Mouse (Mus musculus): Measurements from ENCODE around the gene Usp32.
"Not testable (repeated sequence)": the region's sequence is repeated elsewhere in the genome, so short reads cannot be mapped to it uniquely, and the experiment has no call there.

Gene Usp32

DNA sequence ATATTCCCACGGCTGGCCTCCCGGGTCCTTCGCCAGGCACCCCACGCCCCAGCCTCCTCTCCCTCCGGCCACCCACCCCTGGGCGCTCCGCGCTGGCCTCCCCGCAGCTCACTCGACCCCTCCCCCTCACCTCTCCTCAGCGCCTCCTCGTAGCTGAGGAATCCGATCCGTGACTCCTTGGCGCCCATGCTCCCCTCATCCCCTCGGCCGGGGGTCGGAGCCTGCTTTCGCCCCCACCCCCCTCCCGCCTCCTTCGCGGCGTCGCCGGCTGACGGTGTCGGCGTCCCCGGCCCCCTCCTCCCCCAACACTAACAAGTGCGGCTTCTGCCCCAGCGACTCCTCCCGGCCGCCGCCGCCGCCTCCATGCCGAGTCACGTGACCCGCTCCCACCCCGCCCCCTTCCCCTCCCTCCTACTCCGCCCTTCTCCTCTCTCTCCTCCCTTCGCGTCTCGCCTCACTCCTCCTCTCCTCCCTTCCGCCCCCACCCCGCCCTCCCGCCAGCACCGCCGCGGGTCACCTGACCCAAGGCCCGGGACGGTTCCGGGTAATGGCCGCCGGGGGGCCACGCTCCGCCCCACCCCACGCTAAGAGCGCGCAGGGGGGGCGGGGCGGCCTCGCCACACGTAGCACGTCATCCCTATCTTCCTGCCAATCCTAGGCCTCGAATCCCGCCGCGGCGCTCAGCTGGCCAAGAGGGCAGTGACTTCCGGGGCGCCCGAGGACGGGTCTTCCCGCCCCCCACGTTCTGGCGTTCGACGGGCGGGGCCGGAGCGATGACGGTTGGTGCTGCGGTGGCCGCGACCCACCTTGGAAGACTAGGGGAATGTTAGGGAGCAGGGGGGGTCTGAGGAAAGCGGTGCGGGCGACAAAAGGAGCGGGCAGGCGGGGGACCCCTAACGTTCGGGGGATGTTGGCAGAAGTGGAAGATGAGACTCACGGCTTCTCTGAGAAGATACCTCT is at the start of gene Usp32:
TSS of gene Usp32 (minus strand) at position 581 of the 960 bp plus-strand sequence.
- in situ Hi-C loops (cut with MboI), result no loop called here

DNA sequence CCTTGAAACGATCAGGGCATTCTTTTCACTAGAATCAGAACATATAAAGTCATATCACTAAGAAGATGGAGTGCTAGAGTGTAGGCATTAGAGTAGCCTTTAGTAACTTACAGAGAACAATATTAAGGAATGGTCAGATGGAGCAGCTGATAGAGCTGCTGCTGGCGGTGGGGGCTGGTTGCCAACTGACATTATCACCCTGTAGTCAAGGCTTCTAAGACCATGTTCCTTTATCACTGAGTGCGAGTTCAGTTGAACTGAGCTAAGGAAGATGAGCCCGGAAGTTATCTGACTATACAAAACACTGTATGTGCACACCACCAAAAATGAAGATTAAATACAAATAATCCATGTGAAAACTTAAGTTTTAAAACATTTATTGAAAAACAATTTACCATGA is 49.1 kb upstream of the Usp32 start:
- in situ Hi-C loops (cut with MboI), result no loop called here

DNA sequence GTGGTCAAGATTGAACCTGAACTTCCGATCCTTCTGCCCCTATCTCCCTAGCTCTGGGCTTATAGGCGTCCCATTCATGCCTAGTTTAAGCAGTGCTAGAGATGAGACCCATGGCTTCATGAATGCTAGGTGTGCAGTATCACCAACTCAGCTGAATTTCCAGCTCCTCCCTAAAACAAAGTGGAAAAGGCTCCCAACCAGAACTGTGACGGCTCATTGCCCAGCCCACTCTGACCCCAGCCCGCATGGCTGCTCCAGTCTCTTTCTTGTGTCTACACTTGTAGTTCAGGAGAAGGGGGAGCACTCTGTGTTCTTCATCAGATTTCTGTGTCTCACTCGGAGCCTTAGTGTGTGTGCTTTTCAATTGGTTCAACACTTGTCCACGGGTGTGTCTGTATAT is 44.9 kb upstream of the Usp32 start:
- in situ Hi-C loops (cut with MboI), result no loop called here

DNA sequence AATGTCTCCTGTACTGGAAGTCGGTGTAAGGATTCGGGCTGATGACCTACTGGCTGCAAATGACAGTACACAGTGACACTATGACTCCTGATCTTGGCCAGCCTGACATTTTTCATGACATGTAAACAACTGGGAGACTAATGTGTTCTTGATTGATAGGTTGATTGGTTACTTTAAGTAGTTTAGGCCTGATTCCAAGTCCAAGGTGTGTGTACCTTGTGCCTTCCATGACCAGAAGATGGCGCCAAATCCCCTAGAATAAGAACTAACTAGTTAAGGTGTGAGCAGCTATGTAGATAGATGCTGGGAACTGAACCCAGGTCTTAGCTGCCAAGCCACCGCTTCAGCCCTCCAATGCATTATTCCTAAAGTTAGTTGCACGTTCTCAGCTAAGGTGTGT is 44.1 kb upstream of the Usp32 start:
- in situ Hi-C loops (cut with MboI), result no loop called here

DNA sequence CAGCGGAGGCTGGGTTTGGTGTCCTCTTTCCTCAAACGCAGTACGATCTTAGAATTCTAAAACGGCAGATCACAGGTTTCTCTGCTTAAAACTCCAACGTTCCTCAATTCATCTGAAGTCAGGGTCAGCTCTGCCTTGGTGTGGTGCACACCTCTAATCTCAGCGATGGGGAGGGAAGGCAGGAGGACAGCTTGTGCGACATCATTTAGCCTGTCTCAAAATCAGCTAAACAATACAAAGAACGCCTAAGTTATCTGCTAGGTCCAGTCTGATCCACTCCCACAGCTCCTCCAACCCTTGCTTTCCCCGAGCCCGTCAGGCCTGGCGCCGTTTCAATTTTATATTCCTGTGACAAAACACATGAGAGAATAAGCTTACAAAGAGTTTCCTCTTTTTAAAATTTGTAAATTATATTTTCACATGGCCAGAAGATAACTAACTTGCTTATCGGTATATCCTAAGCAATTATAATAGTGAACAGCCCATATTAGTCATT is 43.4 kb upstream of the Usp32 start:
- in situ Hi-C loops (cut with MboI), result no loop called here

DNA sequence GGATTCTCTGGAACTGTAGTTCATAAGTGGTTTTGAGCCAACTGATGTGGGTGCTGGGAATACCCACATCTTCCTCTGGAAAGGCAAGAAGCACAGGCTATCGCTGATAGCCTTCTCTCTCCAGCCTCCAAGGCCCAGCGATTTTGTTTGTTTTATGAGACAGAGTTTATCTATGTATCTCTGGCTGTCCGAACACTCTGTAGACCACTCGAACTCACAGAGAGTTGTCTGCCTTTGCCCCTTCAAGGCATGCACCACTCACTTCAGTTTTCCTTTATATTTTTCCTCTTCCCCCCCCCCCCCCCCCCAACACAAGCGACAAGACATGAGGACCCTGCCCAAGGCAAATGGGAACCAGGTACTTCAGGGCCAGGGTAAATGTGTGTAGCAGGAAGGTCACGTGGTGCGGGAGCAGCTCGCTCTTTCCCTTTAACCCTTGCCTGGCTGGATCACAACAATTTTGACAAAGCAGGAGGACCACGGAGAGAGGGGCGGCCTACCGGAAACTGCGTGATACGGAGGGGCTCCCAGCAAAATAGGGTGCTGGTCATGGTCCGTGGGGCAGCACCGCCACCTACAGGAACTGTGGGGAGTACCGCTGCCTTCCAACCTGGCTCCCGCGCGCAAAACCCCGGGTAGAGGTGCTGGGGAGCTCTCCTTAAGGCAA is 42.8 kb upstream of the Usp32 start:
- in situ Hi-C loops (cut with MboI), result no loop called here

DNA sequence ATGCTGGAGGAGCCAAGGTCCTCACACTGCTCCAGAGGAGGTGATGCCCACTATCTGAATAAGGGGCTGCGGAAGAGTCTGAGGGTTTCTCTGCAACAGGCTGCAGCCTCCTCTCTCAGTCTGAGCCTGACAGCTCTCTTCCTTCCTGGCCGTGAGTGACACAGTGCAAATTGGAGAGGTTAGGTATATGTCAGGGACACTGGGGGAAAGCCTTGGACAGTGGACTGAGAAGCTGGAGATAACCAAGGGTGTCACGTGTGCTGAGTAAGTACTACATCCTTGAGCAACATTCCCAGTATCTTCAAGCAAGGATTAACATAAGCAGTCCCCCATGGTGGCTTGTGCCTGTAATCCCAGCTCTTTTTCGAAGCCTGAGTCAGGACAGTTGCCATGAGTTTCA is 38.5 kb upstream of the Usp32 start:
- in situ Hi-C loops (cut with MboI), result loop anchor here (10.0 kb wide), 1 partner anchor 86 kb away; no protein-coding TSS in a partner anchor

DNA sequence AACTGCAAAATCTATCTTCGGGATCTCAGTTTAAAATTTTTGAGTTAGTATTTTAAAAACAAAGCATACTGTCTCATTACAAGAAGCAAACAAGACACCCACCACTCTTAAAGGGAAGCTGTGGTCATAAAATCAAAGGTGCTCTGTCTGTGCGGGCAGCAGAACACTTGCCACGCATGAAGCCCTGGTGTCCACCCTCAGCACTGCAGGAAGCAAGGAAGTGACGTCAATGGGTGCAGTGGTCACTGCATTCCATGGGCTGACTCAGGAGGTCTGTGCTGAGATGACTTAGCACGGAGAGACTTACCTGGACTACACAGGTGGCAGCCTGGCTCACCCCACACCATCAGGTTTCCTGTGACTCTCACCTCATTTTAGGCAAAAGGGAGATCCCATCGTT is 37.8 kb upstream of the Usp32 start:
- in situ Hi-C loops (cut with MboI), result loop anchor here (10.0 kb wide), 1 partner anchor 87 kb away; no protein-coding TSS in a partner anchor

DNA sequence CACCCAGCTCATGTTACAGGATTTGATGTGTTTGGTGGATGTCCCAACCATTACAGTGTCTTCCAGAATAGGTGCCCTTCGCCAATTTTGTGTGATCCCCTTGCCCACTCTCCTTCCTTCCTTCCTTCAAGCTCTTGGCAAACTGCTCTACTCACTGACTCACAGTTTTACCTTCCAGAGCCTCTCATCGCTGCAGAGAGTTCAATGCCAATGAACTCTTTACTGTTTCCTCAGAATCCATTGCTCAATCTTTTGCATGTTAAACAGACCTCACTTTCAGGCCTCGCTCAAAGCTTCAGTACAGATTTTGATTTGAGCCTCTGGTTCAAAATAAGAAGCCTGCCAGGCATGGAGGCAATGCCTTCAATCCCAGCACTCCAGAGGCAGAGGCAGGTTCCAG is 36.0 kb upstream of the Usp32 start:
- in situ Hi-C loops (cut with MboI), result loop anchor here (10.0 kb wide), 1 partner anchor 89 kb away; no protein-coding TSS in a partner anchor

DNA sequence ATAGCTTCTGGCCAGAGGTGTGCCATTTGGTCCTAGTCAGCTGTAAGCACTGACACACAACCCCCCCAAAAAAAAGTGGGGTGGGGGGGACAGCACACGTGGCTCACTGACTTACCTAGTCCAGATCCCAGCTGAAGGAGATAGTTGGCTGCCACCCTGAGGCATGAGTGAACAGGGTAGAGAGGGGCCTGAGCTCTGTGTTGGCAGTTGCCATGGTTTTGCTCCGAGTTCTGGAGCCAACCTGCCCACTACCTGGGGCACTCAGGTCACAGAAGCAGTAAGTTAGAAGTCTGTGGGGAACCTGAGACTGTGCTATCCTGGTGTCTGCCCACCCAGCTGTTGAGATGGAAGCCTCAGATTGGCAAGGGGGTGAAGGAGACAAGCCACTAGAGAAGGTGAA is 30.9 kb upstream of the Usp32 start:
- in situ Hi-C loops (cut with MboI), result loop anchor here (10.0 kb wide), 1 partner anchor 94 kb away; no protein-coding TSS in a partner anchor

DNA sequence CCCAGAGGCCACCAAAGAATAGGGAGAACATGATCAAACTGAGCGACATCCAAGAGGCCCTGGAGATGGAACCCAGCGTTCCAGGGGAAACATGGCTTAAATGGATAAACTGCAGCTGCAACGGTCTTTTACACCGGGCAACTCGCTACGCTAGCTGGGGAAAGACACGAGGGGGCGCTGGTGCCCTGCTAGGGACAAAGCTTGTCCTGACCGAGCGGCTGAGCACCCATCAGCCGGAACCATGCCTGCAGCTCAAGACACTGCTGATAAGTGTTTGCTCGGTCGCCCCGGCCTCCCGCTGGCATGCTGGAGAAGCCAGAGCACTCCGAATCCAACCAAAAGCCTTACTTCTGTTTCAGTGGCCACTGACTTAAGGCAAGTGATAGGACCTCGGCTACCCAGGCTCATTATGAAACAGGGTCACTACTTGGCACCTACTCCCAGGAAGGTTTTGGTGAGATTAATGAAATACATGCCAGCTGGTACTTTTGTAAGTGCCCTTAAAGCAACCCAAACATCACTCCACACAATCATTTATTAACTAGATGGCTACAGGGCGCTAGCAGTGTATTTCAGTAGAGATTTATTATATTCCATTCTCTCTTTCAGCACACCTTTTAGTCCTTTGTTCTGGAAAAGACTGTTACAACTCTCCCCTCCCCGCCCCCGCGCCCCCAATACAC is 30.2 kb upstream of the Usp32 start, which contains the start of gene 1700125H20Rik:
TSS of gene 1700125H20Rik (plus strand) at position 347 of the 683 bp plus-strand sequence.
- in situ Hi-C loops (cut with MboI), result loop anchor here (10.0 kb wide), 1 partner anchor 95 kb away; no protein-coding TSS in a partner anchor

DNA sequence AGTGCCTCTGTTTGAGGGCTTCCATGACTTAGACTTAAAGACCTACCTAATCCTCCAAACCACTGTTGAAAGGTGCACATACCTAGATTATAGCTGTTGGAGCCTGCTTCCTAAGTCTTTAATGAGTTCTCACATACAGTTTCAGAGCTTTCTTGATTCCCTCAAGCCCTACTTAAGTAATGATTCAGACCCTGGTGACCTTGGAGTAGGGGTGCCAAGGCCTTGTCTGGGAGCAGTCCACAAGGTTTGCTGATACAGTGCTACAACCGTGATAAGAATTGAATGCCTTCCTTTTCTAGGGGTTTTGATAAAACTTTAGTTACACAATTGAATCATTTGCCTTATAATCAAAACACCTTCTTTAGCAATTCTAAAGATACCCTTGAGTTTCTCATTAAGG is 27.5 kb upstream of the Usp32 start:
- in situ Hi-C loops (cut with MboI), result no loop called here

DNA sequence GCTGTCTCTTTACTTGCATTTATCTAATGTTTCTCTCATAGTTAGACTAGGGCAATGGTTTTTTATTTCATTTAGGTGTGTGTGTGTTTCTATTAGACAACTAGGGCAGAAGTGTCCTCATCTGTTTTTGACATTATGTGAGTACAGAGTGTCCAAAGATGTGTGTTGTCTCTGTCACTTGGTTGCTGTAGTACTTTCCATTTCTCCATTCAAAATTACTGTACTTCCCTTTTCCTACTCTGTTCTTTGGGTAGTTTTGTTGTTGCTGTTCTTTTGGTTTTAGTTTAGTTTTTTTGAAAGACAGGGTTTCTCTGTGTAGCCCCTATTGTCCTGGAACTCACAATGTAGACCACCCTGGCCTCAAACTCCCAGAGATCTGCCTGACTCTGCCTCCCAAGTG is 24.4 kb upstream of the Usp32 start:
- in situ Hi-C loops (cut with MboI), result no loop called here

DNA sequence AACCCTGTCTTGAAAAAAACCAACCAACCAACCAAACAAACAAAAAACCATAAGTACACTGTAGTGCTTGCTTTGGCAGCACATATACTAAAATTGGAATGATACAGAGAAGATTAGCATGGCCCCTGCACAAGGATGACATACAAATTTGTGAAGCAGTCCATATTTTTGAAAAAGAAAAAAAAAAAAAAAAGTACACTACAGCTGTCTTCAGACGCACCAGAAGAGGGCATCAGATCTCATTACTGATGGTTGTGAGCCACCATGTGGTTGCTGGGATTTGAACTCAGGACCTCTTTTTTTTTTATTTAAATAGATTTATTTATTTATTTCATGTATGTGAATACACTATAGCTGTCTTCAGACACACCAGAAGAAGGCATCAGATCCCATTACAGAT is 23.1 kb upstream of the Usp32 start:
- in situ Hi-C loops (cut with MboI), result not testable (repeated sequence)

DNA sequence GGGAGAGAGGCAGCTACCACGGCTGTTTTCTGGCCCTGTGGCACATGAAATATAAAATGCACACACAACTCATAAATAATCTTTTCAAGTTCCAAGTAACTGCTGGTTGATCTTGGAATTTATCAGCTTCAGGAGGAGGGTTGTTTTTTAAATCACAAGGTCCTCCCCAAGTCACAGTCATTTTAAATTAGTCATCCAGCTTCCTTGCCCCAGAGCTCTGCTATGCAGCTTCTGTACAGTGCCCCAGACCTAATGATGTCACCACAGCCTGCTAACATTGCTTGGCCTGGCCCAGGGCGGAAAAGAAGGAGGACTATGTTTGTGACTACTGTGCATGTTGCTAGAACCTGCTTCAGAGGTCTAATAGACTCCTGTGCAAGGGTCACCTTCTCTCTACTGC is 17.3 kb upstream of the Usp32 start:
- in situ Hi-C loops (cut with MboI), result no loop called here

DNA sequence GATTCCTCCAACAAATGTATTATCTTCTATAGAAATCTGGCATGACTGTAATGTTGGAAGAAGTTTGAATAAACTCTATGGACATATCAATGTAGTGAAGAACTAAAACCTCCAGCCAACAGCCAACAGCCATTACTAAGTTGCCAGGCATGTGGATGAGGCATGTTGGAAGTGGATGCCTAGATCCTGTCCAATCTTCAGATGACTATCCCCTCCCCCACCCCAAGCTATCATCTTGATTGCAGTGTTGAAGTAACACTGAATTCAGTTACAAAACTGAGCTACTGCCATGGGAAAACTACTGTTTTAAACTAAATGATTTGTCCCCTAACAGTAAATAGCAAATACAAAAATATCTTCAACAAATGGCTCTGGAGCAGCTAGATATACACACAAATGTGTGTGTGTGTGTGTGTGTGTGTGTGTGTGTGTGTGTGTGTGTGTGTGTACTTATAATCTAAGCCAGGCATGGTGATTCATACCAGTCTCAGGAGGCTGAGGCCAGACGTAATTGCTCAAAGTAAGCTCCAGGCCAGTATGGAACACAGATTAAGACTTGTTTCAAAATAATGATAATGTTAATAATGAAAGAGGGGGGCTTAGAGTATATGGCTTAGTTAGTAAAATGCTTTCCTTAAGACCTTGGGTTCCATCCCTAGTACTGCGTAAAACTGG is 12.4 kb upstream of the Usp32 start:
- in situ Hi-C loops (cut with MboI), result no loop called here

DNA sequence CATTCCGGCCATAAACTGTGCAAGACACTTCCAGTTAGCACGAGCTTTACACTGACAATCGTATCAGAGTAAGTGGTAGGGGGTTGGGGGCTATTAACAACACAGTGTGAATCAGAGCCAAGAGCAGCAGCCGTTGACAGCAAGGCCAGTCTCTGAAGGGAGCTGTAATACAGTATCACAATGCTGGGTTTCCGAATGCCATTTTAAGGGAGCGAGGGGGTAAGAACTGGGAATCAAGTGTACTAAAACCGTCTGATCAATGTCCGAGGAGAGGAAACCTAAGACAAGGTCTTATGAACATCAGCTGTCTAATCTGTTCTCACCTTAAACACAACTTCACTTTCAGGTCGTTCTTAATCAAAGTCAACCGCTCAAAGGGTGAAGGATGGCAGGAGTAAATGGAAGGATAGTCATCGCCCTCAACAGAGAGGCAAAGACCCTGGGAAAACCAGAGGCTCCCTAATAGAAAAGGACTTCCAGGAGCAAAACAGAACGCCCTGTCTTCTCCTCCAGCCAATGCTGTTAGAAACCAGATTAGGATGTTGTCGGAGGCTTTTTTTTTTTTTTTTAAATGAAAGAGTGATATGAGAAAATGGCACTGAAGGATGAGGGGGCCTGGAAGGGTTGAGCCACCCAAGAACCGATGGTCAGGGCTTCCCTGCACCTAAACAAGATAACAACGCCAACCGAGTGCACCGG is 1.0 kb downstream of the Usp32 start:
- in situ Hi-C loops (cut with MboI), result no loop called here

DNA sequence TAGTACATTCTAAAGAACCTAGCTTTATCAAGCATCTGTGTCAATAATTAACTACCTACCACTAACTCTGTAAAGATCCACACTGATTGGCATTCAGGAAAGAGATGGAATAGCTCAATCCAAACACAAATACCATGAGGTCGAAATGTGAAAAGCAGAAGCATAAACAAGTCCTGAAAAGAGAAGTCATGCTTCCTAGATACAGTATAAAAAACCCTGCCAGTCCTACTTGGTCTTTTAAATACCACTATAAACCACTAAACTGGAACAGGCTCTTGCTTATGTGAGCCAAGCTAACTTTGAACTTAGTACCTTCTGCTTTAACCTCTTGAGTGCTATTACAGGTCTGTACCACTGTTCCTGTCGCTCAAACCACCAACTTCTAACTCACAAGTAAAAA is 8.4 kb downstream of the Usp32 start:
- in situ Hi-C loops (cut with MboI), result no loop called here

DNA sequence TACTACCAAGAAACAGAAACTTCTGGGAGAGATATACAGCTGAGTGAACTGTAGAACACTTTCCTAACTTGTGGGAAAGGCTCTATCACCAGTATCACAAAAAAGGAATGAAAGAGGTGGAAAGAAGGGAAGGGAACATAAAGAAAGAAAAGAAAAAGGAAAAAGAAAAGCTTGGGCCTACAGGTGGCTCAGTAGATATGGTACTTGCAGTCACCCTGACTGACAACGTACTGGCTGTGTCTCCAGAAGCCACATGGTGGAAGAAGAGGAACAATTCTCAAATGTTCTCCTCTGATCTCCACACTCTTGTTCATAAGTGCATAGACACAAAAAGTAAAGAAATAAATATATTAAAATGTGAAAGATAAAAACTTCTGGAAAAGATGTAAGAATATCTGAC is 11.1 kb downstream of the Usp32 start:
- in situ Hi-C loops (cut with MboI), result no loop called here

DNA sequence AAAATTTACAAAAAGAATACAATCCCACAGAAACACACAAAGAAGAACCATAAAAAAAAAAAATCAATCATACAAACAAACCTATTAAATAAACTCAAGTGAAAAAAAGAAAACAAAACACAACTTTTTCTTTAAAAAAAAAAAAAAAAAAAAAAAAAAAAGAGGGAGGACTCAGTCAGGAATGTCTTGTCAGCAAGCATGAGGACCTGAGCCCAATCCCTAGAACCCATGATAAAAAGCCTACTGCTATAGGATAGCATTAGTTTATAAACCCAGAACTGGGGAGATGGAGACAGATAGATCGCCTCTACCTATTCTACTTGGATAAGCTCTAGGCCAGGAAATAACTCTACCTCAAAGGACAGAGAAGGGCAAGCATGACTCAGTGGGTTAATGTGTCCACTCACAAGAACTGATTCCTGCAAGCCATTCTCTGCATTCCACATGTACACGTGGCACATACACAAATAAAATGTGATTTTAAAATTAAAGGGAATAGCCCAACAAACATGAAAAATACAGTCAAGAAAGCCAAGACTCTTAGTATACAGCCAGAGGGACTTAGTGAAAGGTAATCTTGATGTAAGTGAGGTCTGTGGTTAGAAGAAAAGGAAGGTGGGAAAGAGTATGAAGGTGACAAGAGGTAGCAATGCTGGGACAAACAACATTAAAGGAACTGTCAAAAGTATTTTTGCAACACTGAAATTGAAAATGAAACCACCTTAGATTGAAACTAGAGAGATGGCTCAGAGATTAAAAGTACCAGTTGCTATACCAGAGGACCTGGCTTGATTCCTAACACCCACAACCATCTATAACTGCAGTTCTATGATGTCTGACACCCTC is 13.5 kb downstream of the Usp32 start:
- in situ Hi-C loops (cut with MboI), result no loop called here

All from mature B cell (primary cell).